Mouse (Mus musculus): ENCODE measurements around the gene Boc. TPM values are rescaled to one million over a fixed set of nuclear protein-coding genes. Genes with fewer than 3 reads are reported as not detected.

Boc gene
- polyA plus RNA-seq, 1 experiment from 2014 or later, result 3.1 TPM

GRCm38 (mm10) chr16:44597106-44597806, 38.6 kb upstream of the Boc start:
- Histone ChIP-seq H3K27me3 (replicated peaks; ENCODE audit: control insufficient read depth, insufficient read depth, low read length) (no peaks in the 10 kb centered on the region), H3K27ac (ENCODE audit: low read depth, low read length) (no peak overlapping the region), H3K4me2 (replicated peaks; ENCODE audit: low read depth) (no peak overlapping the region), H3K36me3 (ENCODE audit: control insufficient read depth, insufficient read depth) (no peaks in the 10 kb centered on the region), H3K9ac (ENCODE audit: low read depth, low read length) (no peak overlapping the region), H3K4me1 (replicated peaks; ENCODE audit: control insufficient read depth, insufficient read depth, low read length) (no peaks in the 10 kb centered on the region; the same call in 1 of the 2 replicates), H3K9me3 (ENCODE audit: control insufficient read depth) (no peaks in the 10 kb centered on the region), H3K4me3 (ENCODE audit: low read depth, low read length) (no peak overlapping the region)
- WGBS, result 53% methylated on average over 2 of the region's 2 CpGs
- ATAC-seq, result no peak
- TF ChIP-seq CTCF (IDR thresholded peaks at IDR 0.05; ENCODE audit: low read depth), result no peak

- no peak overlapping the region for H3K4me2 ChIP-seq (replicated peaks; ENCODE audit: low read depth)
- no peak overlapping the region for H3K9ac ChIP-seq (ENCODE audit: low read depth, low read length)
- no peaks in the 10 kb centered on the region for H3K36me3 ChIP-seq (ENCODE audit: control insufficient read depth, insufficient read depth)
- H3K27me3 ChIP-seq (replicated peaks; ENCODE audit: control insufficient read depth, insufficient read depth, low read length), result no peaks in the 10 kb centered on the region
- WGBS, result 76% methylated on average over 1 of the region's 1 CpGs
- H3K9me3 ChIP-seq (ENCODE audit: control insufficient read depth), result no peaks in the 10 kb centered on the region
- H3K4me1 ChIP-seq (replicated peaks; ENCODE audit: control insufficient read depth, insufficient read depth, low read length), result no peaks in the 10 kb centered on the region
- no peak overlapping the region for H3K4me3 ChIP-seq (ENCODE audit: low read depth, low read length)
- no peak overlapping the region for H3K27ac ChIP-seq (ENCODE audit: low read depth, low read length)
- no peak for TF ChIP-seq CTCF (IDR thresholded peaks at IDR 0.05; ENCODE audit: low read depth)
- ATAC-seq, result no peak
Observed at GRCm38 (mm10) chr16:44589506-44589905, 30.8 kb upstream of the Boc start.

DNA sequence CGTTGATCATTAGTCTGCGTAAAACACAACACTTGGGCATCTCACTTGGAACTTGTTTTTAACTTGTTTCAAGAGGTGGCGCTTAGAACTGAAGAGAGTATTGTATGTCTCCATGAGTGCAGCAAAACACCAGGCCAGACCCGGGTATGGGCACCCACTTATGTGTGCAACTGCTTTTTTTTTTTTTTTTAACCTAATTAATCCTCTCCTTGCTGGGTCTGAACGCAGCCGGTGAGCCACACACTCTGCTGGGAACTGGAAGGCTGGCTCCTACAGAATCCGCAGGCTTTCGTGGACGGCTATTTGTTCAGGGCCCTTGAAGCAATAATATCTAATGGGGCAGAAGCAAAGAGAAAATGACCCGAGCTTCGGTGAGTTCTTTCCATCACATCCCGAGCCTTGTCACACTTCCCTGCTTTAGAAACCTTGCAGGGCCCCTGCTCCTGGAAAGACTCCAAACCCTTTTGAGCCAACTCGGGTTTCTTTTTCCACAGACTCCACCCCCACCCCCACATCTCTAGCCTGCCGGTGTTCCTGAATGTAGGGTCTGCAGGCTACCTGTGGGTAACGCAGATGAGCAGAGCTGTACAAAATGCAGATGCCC, 20.8 kb upstream of the Boc start:
- no peak for TF ChIP-seq CTCF (IDR thresholded peaks at IDR 0.05; ENCODE audit: low read depth)
- no peak overlapping the region for H3K27ac ChIP-seq (ENCODE audit: low read depth, low read length)
- H3K4me3 ChIP-seq (ENCODE audit: low read depth, low read length), result no peak overlapping the region
- H3K9me3 ChIP-seq (ENCODE audit: control insufficient read depth), result no peaks in the 10 kb centered on the region
- no peaks in the 10 kb centered on the region for H3K27me3 ChIP-seq (replicated peaks; ENCODE audit: control insufficient read depth, insufficient read depth, low read length)
- no peaks in the 10 kb centered on the region for H3K4me1 ChIP-seq (replicated peaks; ENCODE audit: control insufficient read depth, insufficient read depth, low read length)
- H3K9ac ChIP-seq (ENCODE audit: low read depth, low read length), result no peak overlapping the region
- ATAC-seq, result no peak
- H3K4me2 ChIP-seq (replicated peaks; ENCODE audit: low read depth), result no peak overlapping the region
- H3K36me3 ChIP-seq (ENCODE audit: control insufficient read depth, insufficient read depth), result no peaks in the 10 kb centered on the region
- 35% methylated on average over 15 of the region's 15 CpGs for WGBS

GRCm38 (mm10) chr16:44578551-44578950, 19.9 kb upstream of the Boc start:
- H3K9me3 ChIP-seq (ENCODE audit: control insufficient read depth), result no peaks in the 10 kb centered on the region
- H3K4me3 ChIP-seq (ENCODE audit: low read depth, low read length), result no peak overlapping the region
- H3K4me1 ChIP-seq (replicated peaks; ENCODE audit: control insufficient read depth, insufficient read depth, low read length), result no peaks in the 10 kb centered on the region
- H3K27me3 ChIP-seq (replicated peaks; ENCODE audit: control insufficient read depth, insufficient read depth, low read length), result no peaks in the 10 kb centered on the region
- H3K36me3 ChIP-seq (ENCODE audit: control insufficient read depth, insufficient read depth), result no peaks in the 10 kb centered on the region
- H3K27ac ChIP-seq (ENCODE audit: low read depth, low read length), result no peak overlapping the region
- no peak for TF ChIP-seq CTCF (IDR thresholded peaks at IDR 0.05; ENCODE audit: low read depth)
- H3K4me2 ChIP-seq (replicated peaks; ENCODE audit: low read depth), result no peak overlapping the region
- WGBS, result 79% methylated on average over 1 of the region's 1 CpGs
- H3K9ac ChIP-seq (ENCODE audit: low read depth, low read length), result no peak overlapping the region
- no peak for ATAC-seq

DNA sequence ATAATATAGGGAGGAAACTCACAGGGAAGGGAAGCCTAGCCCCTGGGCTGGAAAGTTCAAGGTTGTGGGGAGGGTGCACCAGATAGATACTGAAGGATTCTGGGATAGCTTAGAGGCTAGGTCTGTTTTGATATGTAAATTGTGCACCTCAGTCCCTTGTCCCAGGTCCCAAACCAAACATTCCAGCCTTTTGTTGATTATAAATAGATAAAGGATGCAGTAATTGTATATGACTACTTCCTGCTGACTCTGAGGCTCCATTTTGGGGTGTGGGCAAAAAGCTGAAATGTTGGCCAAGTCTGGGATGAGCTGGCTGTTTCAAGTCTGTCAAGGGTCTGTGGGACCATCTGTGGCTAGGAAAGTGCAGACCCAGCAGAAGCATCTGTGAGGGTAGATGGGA, 9.4 kb upstream of the Boc start:
- no peak for TF ChIP-seq CTCF (IDR thresholded peaks at IDR 0.05; ENCODE audit: low read depth)
- Histone ChIP-seq H3K4me1 (replicated peaks; ENCODE audit: control insufficient read depth, insufficient read depth, low read length) (no peaks in the 10 kb centered on the region), H3K36me3 (ENCODE audit: control insufficient read depth, insufficient read depth) (no peaks in the 10 kb centered on the region), H3K4me3 (ENCODE audit: low read depth, low read length) (no peak overlapping the region), H3K27me3 (replicated peaks; ENCODE audit: control insufficient read depth, insufficient read depth, low read length) (no peaks in the 10 kb centered on the region), H3K9ac (ENCODE audit: low read depth, low read length) (no peak overlapping the region), H3K9me3 (ENCODE audit: control insufficient read depth) (no peaks in the 10 kb centered on the region), H3K4me2 (replicated peaks; ENCODE audit: low read depth) (no peak overlapping the region), H3K27ac (ENCODE audit: low read depth, low read length) (no peak overlapping the region)
- ATAC-seq, result no peak

DNA sequence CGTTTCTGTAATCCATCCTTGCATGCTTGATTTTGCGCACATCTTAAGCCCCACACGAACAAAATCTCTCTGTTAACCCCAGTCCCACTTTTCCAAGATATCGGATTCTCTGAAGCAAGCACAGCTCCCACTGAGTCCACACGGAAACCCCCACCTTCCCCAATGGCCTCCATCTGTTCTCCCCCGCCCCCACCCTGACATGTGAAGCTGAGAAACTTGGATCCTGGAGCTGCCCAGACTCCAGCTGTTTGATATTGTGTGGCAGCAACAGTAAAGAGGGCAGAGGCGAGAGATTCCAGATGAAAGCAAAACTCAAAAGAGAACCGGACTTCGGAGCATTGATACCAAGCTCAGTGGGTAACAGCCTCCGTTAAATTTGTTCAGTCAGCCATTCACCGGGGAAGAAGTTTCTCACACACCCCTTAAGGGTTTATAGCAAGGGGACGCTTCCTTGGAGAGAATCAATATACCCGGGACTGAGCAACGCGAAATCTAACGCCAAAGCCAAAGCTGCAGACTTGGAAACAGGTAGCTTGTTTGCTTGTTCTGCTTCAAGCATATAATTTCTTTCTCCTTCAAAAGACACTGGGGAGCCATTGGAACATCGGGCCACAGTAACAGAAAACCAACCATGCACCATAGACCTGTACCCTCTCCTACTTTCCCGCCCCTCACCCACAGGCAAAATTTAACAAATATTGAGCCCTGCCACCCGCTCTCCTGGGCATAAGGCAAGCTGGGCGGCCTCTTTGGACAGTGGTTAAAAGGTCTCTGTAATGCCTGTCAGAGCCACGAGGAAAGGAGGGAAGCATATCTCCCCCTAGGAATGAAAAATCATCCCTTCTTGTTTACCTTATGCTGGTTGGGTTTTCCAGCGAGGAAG, 6.9 kb upstream of the Boc start:
- 54% methylated on average over 22 of the region's 22 CpGs for WGBS
- no peaks in the 10 kb centered on the region for H3K27me3 ChIP-seq (replicated peaks; ENCODE audit: control insufficient read depth, insufficient read depth, low read length)
- ATAC-seq, result no peak
- no peaks in the 10 kb centered on the region for H3K9me3 ChIP-seq (ENCODE audit: control insufficient read depth)
- no peak overlapping the region for H3K4me2 ChIP-seq (replicated peaks; ENCODE audit: low read depth)
- H3K4me3 ChIP-seq (ENCODE audit: low read depth, low read length), result no peak overlapping the region
- H3K9ac ChIP-seq (ENCODE audit: low read depth, low read length), result no peak overlapping the region
- H3K27ac ChIP-seq (ENCODE audit: low read depth, low read length), result no peak overlapping the region
- TF ChIP-seq CTCF (IDR thresholded peaks at IDR 0.05; ENCODE audit: low read depth), result no peak
- H3K36me3 ChIP-seq (ENCODE audit: control insufficient read depth, insufficient read depth), result no peaks in the 10 kb centered on the region
- no peaks in the 10 kb centered on the region for H3K4me1 ChIP-seq (replicated peaks; ENCODE audit: control insufficient read depth, insufficient read depth, low read length)
